Mouse (Mus musculus) right cerebral cortex, adult 18-20 months (tissue): ENCODE results near the gene Cmss1.
"Not testable (repeated sequence)": the region's sequence is repeated elsewhere in the genome, so short reads cannot be mapped to it uniquely, and the experiment has no call there.

ENCODE experiments used
- DNase-seq: peaks from one replicate; pipeline ENCODE4 v3.0.0; 2022; ENCODE audit warnings: mixed read lengths

Cmss1 gene

DNA sequence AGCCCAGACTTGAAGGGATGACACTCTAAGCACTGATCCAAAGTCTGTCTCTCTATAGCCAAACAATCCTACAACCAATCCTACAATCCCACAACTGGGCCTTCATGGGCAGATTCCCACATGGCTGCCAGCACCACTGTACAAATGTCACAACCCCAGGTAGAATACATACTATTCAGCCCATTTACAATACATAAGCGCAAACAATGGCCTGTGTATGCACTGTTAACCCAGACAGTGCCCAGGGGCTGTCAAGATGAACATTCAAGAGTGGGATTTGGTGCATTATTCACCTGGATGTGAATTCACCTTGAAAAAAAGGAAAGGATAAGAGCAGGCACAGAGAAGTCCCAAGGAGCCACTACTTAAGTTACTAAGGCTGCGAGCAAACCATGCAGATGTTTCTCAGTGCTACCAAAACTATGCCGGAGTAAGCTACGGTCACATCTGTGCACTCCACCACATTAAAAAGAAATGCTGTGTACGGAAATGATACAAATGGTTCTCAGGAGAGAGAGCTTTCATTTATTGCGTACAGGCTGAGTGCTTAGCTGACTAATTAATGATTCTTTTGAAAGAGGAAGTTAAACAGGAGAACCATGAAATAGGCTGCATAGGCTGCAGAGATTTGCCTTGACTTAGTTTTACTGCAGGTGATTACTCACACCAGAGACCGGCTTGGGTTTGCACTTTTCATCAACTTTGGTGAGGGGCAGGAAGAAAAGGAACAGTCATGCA lies 184.8 kb downstream of the Cmss1 start:
- no peak for DNase-seq

DNA sequence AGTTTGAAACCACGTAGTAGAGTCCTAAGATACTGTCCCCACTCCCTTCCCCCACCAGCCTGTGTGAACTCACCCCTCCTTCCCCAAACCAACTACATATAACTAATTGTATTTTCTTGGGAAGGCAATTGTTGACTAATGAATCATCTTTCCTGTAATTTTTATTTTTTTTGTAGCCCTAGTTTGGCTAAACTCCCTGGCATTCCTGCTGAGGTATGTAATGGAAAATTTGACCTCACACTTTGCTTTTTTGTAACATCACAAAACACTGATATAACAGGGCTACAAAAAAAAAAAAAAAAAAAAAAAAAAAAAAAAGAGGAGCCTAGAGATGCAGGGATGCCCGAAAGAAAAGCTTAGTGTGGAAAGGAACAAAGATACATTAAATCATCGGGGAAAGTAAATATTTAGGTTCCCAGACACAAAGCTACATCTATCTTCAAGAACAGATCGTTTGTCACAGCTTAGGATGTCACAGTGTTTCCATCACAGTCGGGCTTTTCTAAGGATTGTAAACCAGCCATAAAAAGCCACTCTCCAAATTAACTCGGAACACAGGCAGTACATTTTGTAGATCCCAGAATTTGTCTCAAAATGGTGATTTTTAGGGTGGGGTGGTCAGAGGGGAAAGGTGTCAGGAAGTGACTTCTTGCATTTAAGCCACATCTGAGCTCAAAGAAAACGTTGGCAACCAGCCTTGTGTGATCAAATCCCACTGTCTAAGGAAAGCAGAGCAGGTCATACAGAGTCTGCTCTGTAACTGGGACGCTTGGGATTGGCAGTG lies 185.7 kb downstream of the Cmss1 start:
- no peak for DNase-seq

DNA sequence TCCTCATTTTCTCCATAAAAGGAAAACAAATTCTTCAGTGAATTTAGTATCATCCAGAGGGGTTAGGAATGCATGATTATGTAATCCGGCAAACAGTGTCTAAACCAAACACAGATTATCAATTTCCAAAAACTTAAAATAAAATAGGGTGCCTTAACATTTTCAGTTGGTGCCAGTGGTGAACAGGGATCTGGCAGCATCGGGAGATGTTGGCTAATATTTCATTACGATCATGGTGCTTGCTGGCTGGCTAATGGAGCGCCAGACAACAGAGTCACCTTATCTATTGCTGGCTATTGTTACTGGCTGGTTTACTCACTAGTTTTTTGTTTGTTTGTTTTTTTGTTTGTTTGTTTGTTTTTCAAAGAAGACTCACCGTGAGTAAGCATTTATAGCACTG lies 186.8 kb downstream of the Cmss1 start:
- no peak for DNase-seq

DNA sequence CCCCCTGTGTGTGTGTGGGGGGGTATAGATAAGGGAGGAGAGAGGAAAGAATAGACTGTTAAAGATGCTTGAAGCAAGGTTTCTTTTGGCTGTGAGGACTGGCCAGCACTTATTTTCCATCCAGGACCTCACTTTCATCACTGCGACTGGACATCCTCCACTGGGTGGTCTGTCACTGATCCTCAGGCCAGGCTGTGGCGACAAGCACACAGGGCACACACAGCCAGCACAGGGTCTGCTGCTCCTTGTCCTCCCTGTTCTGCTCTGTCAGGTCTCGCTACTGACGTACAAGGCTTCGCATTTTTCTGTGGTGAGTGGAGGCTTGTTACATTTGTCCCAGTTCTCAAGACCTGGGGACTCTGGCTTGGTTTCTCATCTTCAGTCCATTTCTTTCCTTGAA lies 187.3 kb downstream of the Cmss1 start:
- DNase-seq, result no peak

DNA sequence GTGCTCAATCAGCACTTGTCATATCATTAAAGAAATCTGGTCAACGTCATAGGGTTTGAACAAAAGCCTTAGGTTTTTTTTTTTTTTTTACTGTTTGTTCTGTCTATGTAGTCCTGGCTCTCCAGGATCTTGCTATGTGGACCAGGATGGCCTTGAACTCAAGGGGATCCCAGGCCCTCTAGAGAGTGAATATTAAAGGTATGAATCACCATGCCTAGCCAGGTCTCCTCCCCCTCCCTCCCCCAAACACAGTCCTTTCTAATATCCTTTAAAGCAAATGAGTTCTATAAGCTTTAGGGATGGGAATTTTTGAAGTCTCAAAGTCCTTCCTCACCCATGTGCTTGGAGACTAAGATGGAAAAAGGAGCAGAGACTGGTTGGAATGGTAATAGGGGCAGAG lies 188.7 kb downstream of the Cmss1 start:
- no peak for DNase-seq

DNA sequence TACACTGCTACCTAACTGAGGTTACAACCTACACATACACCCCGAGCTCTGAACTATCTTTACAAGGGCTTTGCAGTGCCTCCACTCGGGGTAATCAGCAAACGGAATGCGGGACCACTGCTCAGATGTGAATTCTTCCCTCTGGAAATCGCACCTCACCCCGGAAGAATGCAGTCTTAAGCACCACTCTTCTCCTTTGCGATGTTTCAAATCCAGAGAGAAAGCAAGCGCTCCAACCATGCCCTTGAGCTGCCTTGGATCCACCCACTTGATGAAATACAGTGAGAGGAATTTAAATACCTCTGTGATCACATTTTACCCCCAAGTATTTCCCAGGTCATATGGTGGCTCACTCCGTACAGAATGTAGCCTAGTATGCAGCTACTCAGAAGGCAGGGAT lies 189.6 kb downstream of the Cmss1 start:
- DNase-seq, result no peak

DNA sequence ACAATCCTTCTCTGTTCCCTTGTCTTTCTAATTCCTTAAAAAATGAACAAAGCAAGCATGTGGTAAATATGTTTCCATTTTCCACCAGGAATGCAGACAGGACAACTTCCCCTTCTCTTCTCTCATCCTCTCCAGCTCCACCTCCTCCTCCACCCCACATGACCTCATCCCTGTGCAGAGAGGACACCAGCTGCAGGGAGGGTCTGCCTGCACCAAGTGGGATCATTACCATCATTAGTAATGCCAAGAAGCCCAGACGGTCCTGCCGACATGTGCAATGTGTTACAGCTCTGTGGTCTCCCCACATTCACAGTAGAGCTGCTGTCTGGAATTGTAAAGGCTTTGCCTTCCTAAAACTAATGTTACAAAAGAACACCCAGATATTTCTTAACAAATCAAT lies 190.6 kb downstream of the Cmss1 start:
- no peak for DNase-seq

DNA sequence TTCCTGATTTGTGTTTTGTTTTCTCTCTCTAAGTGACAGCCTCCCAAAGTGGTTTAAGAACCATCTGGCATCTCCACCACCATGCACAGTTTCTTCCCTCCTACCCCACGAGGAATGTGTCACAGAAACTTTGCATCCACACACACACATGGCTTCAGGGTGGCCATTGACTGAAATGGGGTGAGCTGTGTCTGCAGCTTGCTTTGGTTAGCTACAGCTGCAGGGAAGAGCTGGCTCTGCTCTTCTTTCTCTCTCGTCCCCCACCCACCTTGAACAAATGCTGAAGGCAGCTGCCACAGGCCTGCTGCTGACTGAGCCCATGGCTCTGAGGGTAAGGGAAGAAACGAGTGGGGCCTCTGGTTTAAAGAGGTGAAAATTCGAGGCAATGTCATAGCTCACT lies 193.9 kb downstream of the Cmss1 start:
- DNase-seq, result peak; percentile 46

DNA sequence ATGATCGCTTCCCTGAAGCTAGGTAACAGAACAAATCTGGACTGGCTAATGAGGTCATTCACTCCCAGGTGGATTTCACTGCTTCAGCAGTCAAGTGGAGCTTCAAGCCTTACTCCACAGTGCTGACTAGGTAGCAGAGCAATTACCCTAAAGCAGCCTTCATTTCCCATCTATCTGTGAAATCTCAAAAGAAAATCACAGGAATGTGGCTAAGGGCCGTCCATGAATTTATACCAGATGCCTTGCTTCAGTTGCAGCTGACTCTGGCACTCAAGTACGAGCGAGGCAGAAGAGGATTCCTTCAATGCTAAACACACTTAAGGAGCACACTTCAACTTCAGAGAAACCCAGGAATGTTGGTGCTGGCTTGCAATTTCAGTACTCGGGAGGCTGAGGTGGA lies 202.8 kb downstream of the Cmss1 start:
- DNase-seq, result no peak

DNA sequence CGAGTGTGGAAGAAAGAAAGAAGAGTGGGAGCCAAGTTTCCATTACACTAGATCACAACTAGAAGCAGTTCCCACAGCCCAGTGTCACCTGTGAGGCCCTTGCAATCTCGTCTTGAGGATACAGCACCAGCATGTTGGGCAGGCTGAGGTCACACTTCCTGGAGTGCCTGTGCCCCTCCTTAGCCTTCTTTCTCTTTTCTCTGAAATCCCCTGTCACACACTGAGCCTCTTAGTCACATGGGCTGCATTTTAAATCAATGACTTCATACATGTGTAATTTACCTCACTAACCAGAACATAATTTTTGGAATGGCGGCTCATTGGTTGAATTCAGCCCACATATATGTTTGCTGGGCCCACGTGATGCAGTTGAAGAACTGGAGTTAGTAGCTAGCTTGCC lies 203.8 kb downstream of the Cmss1 start:
- DNase-seq, result no peak

DNA sequence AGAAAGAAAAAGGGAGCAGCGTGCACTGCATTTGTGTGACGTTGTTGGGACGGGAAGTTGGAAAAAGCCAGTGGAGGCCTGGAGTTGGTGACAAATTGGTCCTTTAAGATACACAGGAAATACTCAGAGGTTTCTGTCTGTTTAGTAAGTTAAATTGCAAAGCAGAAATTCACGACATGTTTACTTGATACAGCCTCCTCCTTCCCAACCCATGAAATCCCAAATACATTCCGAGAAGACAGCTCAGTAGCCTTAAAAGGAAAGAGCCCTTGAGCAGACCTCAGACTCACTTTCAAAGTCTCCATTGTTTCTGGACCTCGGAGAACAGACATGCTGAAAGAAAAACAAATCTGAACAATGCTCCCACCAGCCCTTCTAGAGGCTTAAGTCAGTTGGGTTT lies 205.0 kb downstream of the Cmss1 start:
- DNase-seq, result no peak

DNA sequence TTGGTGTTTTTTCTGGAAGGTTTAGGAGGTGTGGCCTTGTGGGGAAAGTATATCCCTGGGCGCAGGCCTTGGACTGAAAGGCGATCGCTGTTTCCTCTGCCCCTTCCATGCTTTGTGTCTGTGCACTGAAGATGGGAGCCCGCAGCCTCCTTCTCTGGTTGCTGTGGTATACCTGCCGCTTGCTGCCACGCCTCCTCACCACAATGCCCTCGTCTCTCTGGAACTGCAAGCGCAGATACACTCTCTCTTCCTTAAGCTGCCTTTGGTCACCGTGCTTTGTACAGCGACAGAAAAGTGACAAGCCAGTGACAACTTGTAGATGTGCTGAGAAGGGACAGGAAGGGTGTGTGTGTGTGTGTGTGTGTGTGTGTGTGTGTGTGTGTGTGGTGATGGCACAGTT lies 207.1 kb downstream of the Cmss1 start:
- no peak for DNase-seq

DNA sequence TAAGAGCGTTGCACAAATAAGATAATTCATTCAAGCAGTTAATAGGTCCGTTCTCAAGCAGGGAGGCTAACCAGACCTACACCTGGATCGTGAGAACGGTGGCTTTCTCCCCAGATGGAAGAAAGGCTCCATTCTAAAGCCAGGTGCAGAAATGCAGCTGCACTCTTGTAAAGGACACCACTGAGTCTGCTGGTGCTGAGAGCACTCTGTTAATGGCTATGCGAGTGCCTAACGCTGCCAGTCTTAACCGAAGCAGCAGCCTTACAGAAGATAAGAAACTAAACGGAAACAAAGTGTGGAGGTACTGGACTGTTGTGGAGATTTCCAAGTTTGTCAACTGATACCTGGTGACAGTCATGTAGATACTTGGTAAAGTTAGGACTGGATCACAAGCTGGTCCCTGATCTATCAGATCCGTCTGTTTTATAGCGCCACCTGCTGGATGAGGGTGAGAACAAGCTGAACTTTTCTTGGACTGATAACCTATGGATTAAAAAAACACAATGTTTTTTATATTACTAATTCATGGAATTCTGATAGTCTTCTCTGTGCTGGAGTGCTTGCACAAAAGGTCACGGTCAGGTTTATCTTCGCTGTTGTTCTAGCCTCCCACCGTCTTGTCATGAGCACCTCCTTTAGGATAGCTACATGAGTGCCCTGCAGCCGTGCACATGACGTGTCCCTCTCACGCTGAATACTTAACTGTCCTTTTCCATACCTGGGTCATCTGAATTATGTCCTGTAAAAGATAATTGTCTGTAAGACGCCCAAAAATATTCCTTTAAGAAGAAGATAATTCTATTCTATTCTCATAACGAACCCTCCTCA lies 208.1 kb downstream of the Cmss1 start:
- peak; percentile 64 for DNase-seq

DNA sequence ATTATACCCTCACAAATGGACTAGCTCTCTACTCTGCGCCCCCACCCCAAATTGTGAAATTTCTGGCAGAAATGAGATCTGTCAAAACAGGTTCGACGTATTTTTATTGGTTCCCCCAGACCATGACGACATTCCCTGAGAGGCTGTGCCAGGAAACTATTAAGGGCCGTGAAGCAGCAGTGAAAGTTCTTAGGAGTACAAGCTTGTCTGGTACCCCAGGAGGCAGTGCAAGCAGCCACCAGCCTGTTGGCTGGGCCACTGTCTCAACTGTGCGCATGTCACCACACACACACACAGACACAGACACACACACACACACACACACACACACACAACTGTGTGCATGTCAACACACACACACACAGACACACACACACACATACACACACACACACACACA lies 208.8 kb downstream of the Cmss1 start:
- DNase-seq, result no peak

DNA sequence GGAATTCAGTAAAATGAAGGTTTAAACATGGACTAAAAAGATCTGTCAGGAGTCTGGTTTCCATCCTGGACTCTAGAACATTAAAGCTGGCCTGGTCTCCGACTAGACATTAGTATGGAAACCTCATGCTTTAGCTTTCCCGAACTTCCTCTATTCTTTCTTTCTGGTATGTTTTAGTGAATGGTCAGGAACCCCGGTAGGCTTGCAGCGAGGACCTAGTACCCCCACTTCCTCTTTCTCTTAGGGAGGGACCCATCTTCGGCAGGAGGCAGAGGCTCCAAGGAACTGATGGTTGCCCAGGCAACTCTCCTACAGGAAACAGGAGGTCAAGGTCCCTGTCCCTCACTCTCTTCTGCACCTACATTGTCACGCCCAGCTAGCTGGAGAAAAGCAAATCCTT lies 210.4 kb downstream of the Cmss1 start:
- no peak for DNase-seq

DNA sequence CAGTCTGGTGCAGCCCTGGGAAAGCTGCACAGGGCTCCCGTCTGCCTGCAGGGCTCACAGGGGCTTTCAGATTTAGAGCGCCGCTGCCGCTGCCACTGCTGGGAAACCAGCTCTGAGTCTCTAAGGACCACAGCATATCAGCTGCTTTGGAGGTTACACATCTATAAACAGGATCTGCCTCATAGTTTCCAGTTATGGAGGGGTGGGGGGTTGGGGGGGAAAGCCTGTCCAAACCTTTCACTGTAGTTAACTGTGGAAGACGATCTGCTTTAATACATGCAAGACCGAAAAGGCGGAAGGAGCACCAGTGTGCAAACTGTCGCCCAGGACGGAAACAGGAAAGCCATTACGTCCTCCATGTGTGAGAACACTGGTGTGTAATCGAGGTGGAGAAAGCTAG lies 213.5 kb downstream of the Cmss1 start:
- DNase-seq, result no peak

DNA sequence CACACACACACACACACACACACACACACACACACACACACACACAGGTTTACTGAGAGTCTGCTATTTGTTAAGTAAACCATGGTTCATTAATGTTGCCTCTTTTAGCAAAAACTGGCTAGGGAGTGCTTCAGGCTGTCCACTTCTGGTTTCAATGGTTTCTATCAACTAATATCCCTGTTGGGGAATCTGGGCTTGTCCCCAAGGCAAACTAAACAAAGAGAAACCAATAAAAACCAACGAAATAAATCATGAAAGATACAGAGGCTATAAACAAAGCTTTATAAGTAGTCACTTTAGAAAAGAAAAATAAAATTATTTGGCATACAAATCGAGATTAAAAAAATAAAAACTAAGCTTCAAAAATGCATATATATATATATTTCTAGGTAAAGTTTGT lies 214.2 kb downstream of the Cmss1 start:
- DNase-seq, result no peak

DNA sequence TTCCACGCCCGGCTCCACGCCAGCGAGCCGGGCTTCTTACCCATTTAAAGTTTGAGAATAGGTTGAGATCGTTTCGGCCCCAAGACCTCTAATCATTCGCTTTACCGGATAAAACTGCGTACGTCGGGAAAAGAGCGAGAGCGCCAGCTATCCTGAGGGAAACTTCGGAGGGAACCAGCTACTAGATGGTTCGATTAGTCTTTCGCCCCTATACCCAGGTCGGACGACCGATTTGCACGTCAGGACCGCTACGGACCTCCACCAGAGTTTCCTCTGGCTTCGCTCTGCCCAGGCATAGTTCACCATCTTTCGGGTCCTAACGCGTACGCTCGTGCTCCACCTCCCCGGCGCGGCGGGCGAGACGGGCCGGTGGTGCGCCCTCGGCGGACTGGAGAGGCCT lies 215.5 kb downstream of the Cmss1 start:
- DNase-seq, result not testable (repeated sequence)

DNA sequence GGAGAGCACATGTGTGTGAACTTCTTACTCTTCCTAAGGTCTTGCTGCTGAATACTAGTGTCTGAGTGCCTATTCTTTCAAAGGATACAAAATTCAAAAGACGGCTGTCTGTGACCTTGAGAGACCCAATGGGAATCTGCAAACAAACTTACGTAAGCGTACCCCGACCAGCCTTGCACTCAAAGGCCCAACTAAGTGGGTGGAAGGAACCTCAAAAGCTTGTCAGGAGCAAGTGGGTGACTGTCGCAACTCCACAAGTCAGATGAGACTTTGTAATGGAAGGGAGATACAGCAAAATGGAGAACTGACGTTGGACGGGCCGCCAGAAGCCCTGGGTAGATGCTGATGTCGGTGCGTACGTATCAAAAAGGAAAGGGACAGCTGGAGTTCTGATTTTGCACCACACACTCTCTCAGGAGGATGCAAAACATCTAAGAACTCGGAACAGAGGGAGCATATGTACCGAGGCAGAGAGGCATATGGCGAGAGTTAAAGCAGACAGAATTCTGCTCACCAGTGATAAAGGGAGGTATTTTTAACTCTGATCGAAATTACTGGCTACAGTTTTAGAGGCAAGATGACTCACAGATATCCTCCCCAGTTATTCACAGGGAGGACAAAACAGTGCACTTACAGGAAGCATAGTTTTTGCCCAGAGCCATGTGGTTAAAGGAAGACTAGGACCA lies 217.0 kb downstream of the Cmss1 start:
- peak; percentile 85 for DNase-seq

DNA sequence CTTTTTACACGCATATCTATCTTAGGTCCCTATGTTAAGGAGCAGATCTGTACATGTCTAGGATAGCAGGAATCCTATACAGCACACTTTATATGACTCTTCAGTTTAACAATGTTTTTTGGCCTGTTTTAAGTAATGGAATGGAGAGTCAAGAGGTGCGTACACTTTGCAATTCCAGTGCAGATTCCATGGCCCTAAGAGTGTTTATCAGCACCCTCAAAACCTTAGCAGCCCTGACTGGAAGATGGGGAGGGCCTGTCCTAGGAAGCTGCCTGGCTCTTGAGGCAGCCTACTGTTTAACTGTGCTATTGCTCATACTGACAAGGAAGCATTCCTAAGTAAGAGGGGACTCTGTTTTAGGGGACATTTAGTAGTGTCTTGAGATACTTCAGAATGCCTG lies 222.4 kb downstream of the Cmss1 start:
- no peak for DNase-seq

DNA sequence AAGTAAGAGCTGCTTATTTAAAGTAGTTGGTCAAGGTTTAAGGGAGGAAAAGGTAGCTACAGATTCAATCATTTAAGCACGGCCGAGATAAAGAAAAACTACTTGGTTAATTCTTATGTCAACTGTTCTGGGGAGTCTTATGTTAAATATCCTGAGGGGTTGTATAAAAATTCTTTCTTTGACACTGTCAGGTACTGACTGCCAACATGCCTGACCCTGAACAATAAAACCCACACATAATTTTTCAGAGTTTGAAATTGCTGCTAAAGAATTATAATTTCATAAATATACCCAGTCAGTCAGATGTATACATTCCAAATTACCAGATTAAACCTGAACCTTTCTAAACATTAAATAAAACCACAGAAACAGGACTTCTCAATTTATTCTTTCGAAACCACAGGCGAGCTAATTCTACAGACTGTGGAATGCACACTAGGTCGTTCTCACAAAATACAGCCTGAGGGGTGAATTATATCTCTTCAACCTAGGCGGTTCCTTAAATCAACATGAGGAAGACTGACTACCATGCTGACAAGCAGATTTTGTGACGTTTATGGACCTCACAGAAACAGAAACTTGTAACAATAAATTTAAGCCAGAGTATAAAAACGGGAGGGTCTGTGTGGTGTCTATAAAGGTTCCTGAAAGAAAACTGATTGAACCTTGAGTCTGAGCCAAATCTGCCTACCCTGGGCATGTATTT lies 223.2 kb downstream of the Cmss1 start:
- DNase-seq, result no peak

DNA sequence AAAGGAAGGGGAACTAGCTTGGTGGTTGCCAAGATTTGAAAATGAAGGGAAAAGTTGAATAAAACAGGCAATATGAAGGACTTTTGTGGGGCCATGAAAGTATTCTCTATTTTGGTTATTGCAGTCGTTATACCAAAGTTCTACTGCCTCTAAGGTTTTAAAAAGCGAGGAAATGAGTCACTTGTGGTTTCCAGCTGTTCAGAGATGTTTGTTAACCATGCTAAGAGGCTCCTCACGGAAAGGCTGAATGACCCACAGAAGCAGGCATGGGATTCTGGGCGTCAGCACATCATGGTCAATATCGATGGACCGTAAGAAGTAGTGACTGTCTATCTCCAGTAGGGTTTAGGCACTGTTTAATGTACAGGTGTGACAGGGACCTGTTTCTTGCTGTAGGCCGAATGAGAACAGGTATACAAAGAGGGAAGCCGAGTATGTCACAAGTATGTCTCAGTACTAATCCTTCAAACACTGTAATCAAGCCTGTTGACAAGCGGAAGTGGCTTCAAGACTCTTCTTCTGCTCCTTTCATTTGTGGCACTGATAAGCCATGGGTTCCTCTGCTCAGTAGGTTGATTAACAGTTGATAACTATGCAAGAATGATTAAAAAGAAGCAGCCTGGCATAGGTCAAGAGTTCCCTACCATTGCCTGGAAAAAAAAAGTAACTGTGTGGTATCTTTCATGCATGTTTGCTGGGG lies 227.9 kb downstream of the Cmss1 start:
- DNase-seq, result no peak
